Comparison of ENCODE assay signal across 7 mouse cellular contexts in genomic region chr4:134922925-134923244, GRCm38 (mm10). TPM values are rescaled to one million over a fixed set of nuclear protein-coding genes. Genes with fewer than 3 reads are reported as not detected.
DNase-seq lines count a peak whose midpoint lies in the region; ATAC-seq and TF ChIP-seq lines count a peak whose summit lies in the region.

No protein-coding gene starts in this region.

- no peak for TF ChIP-seq EP300 in heart, adult 2 months (IDR thresholded peaks at IDR 0.05; ENCODE audit: insufficient read depth, low read depth, low read length)

- H3K4me3 ChIP-seq in heart, adult 2 months, result peak overlapping the region; percentile 82
- peak overlapping the region; percentile 59 for H3K4me3 ChIP-seq in kidney, adult 2 months (ENCODE audit: insufficient read depth, low read depth, low read length)
- H3K4me3 ChIP-seq in liver, embryonic 11.5 days (ENCODE audit: low read depth, low read length), result peak overlapping the region; percentile 100
- H3K4me3 ChIP-seq in testis, adult 2 months (ENCODE audit: control insufficient read depth, low read depth, low read length), result peak overlapping the region; percentile 94

- peak overlapping the region; percentile 74 for H3K9ac ChIP-seq in heart, adult 2 months (ENCODE audit: low read depth, low read length)
- H3K9ac ChIP-seq in liver, embryonic 11.5 days (ENCODE audit: low read depth, low read length), result peak overlapping the region; percentile 100

- peak; percentile 57 to 66 for DNase-seq in adrenal gland, adult 18-20 months (ENCODE audit: low spot score in 2 of 2)
- DNase-seq in embryo, embryonic 10 days (ENCODE audit: low spot score), result peak; percentile 79
- peak; percentile 78 to 86 for DNase-seq in heart, adult 2 months
- peak; percentile 85 for DNase-seq in kidney, adult 2 months
- no peak for DNase-seq in liver, embryonic 11.5 days (ENCODE audit: low spot score)
- DNase-seq in neural tube, embryonic 10.5 days (ENCODE audit: extremely low spot score, low spot score), result peak; percentile 65

- H3K4me1 ChIP-seq in heart, adult 2 months (ENCODE audit: control insufficient read depth, insufficient read depth, low read length), result peaks cover 8% of the 10 kb centered on the region
- H3K4me1 ChIP-seq in kidney, adult 2 months (ENCODE audit: control insufficient read depth, insufficient read depth, low read length), result peaks cover 10% of the 10 kb centered on the region; the same call in 1 of the 2 replicates
- H3K4me1 ChIP-seq in liver, embryonic 11.5 days (replicated peaks; ENCODE audit: control insufficient read depth, insufficient read depth, low read length), result peaks cover 26% of the 10 kb centered on the region
- peaks cover 10% of the 10 kb centered on the region for H3K4me1 ChIP-seq in testis, adult 2 months (ENCODE audit: control insufficient read depth, insufficient read depth, low read length)

- H3K27ac ChIP-seq in heart, adult 2 months, result peak overlapping the region; percentile 100
- H3K27ac ChIP-seq in kidney, adult 2 months (ENCODE audit: insufficient read depth, low read depth, low read length), result peak overlapping the region; percentile 98
- H3K27ac ChIP-seq in liver, embryonic 11.5 days (ENCODE audit: low read depth, low read length), result peak overlapping the region; percentile 99
- H3K27ac ChIP-seq in testis, adult 2 months (ENCODE audit: control insufficient read depth, insufficient read depth, low read depth, low read length), result peak overlapping the region; percentile 98

- peak; percentile 46; the same call in 1 of the 2 replicates for ATAC-seq in liver, embryonic 11.5 days (replicated peaks; ENCODE audit: low FRiP score)

- no peaks in the 10 kb centered on the region for H3K27me3 ChIP-seq in heart, adult 2 months (ENCODE audit: control insufficient read depth, insufficient read depth, low read length)
- no peaks in the 10 kb centered on the region for H3K27me3 ChIP-seq in kidney, adult 2 months (replicated peaks; ENCODE audit: control insufficient read depth, insufficient read depth, low read length)
- H3K27me3 ChIP-seq in liver, embryonic 11.5 days (replicated peaks; ENCODE audit: control insufficient read depth, insufficient read depth, low read length), result no peaks in the 10 kb centered on the region
- no peaks in the 10 kb centered on the region for H3K27me3 ChIP-seq in testis, adult 2 months (ENCODE audit: control insufficient read depth, insufficient read depth, low read length)

- peaks cover 30% of the 10 kb centered on the region for H3K36me3 ChIP-seq in heart, adult 2 months (ENCODE audit: control insufficient read depth, insufficient read depth, low read length)
- peaks cover 17% of the 10 kb centered on the region for H3K36me3 ChIP-seq in kidney, adult 2 months (ENCODE audit: control insufficient read depth, insufficient read depth, low read length)
- H3K36me3 ChIP-seq in liver, embryonic 11.5 days (ENCODE audit: control insufficient read depth, insufficient read depth, low read length), result peaks cover 23% of the 10 kb centered on the region
- peaks cover 8% of the 10 kb centered on the region for H3K36me3 ChIP-seq in testis, adult 2 months (ENCODE audit: control insufficient read depth, insufficient read depth, low read length)

- TF ChIP-seq CTCF in heart, adult 2 months (IDR thresholded peaks at IDR 0.05), result no peak
- TF ChIP-seq CTCF in kidney, adult 2 months (conservative IDR thresholded peaks at IDR 0.05; ENCODE audit: insufficient read depth, insufficient read length, low read depth, low read length), result no peak
- no peak for TF ChIP-seq CTCF in testis, adult 2 months (IDR thresholded peaks at IDR 0.05; ENCODE audit: control insufficient read depth, insufficient read depth, insufficient replicate concordance, low read depth, low read length)

- TF ChIP-seq POLR2A in heart, adult 2 months (IDR thresholded peaks at IDR 0.05; ENCODE audit: insufficient read depth, low read depth, low read length), result peak; percentile 79; the same call in 1 of the 2 replicates
- peak; percentile 13 for TF ChIP-seq POLR2A in kidney, adult 2 months (IDR thresholded peaks at IDR 0.05; ENCODE audit: low read depth, low read length)
- peak; percentile 30; the same call in 1 of the 2 replicates for TF ChIP-seq POLR2A in testis, adult 2 months (IDR thresholded peaks at IDR 0.05; ENCODE audit: control insufficient read depth, low read depth, low read length)

- H3K79me2 ChIP-seq in heart, adult 2 months (replicated peaks; ENCODE audit: control insufficient read depth, insufficient read depth, low read length), result peaks cover 4% of the 10 kb centered on the region

- intact Hi-C loops in heart, adult 2 months (cut with DNase I), result loop anchor here (10.0 kb wide), 3 partner anchors 342 to 1362 kb away; partner anchors contain the start of genes Pdik1l and Zfp46

- H3K9me3 ChIP-seq in liver, embryonic 11.5 days (ENCODE audit: control insufficient read depth, low read length), result no peaks in the 10 kb centered on the region

- under 1% methylated on average over 13 of the region's 13 CpGs for WGBS in heart, adult 2 months
- WGBS in kidney, adult 2 months, result under 1% methylated on average over 13 of the region's 13 CpGs
- WGBS in liver, embryonic 11.5 days, result under 1% methylated on average over 13 of the region's 13 CpGs

- H3K4me2 ChIP-seq in liver, embryonic 11.5 days, result peak overlapping the region; percentile 97

RNA-seq across cellular contexts. Expression of gene Rsrp1, which starts 0.5 kb away (rescaled TPM):
- total RNA-seq in adrenal gland, adult 18-20 months (2021), result 100 to 1,000 TPM; 346 to 591 TPM
- 100 to 1,000 TPM; 137 to 175 TPM for total RNA-seq in heart, adult 2 months (2021)
- 192 TPM in 2 replicates for polyA plus RNA-seq in heart, adult 2 months (2012; rRNA removed)
- polyA plus RNA-seq in kidney, adult 2 months (2012; rRNA removed), result 172 and 319 TPM in 2 replicates
- 360 and 390 TPM in 2 replicates for polyA plus RNA-seq in liver, embryonic 11.5 days (2014; fragmentation: Nextera tagmentation; extraction: Ambion mirVana)
- 145 and 148 TPM in 2 replicates for polyA plus RNA-seq in testis, adult 2 months (2012; rRNA removed)

RNA-seq across cellular contexts. Expression of gene Syf2, which starts 7.8 kb away (rescaled TPM):
- total RNA-seq in adrenal gland, adult 18-20 months (2021), result 10 to 100 TPM; 77.2 to 88.8 TPM
- total RNA-seq in heart, adult 2 months (2021), result 10 to 100 TPM; 48.7 to 61.1 TPM
- polyA plus RNA-seq in heart, adult 2 months (2012; rRNA removed), result 24.9 and 34.1 TPM in 2 replicates
- 25.5 and 34.3 TPM in 2 replicates for polyA plus RNA-seq in kidney, adult 2 months (2012; rRNA removed)
- polyA plus RNA-seq in liver, embryonic 11.5 days (2014; fragmentation: Nextera tagmentation; extraction: Ambion mirVana), result 83.9 and 89.4 TPM in 2 replicates
- 22.0 and 24.3 TPM in 2 replicates for polyA plus RNA-seq in testis, adult 2 months (2012; rRNA removed)

RNA-seq across cellular contexts. Expression of gene Tmem50a, which starts 8.1 kb away (rescaled TPM):
- 100 to 1,000 TPM; 160 to 339 TPM for total RNA-seq in adrenal gland, adult 18-20 months (2021)
- 10 to 100 TPM; 59.3 to 69.2 TPM for total RNA-seq in heart, adult 2 months (2021)
- 81.8 and 106 TPM in 2 replicates for polyA plus RNA-seq in heart, adult 2 months (2012; rRNA removed)
- 90.1 and 115 TPM in 2 replicates for polyA plus RNA-seq in kidney, adult 2 months (2012; rRNA removed)
- polyA plus RNA-seq in liver, embryonic 11.5 days (2014; fragmentation: Nextera tagmentation; extraction: Ambion mirVana), result 129 and 131 TPM in 2 replicates
- polyA plus RNA-seq in testis, adult 2 months (2012; rRNA removed), result 19.5 and 23.0 TPM in 2 replicates

RNA-seq across cellular contexts. Expression of gene Rhd, which starts 58.5 kb away (rescaled TPM):
- total RNA-seq in adrenal gland, adult 18-20 months (2021), result under 1 TPM in 1 of 2 experiments, not detected in 1; 0.46 TPM
- total RNA-seq in heart, adult 2 months (2021), result 1 to 10 TPM; 3.2 to 5.7 TPM
- 5.8 and 6.0 TPM in 2 replicates for polyA plus RNA-seq in heart, adult 2 months (2012; rRNA removed)
- 0.09 TPM in 1 of 2 replicates, not detected in the other for polyA plus RNA-seq in kidney, adult 2 months (2012; rRNA removed)
- 213 and 235 TPM in 2 replicates for polyA plus RNA-seq in liver, embryonic 11.5 days (2014; fragmentation: Nextera tagmentation; extraction: Ambion mirVana)
- polyA plus RNA-seq in testis, adult 2 months (2012; rRNA removed), result 0.97 and 1.6 TPM in 2 replicates

Comparison
In these comparisons a context has a peak if more than half of its experiments do, and no peak if none do; other contexts are left out.
1. POLR2A ChIP-seq: peak in every context shown above with its lines; median percentile 79 in heart, adult 2 months; 30 in testis, adult 2 months; 13 in kidney, adult 2 months.